In the genomic region with DNA sequence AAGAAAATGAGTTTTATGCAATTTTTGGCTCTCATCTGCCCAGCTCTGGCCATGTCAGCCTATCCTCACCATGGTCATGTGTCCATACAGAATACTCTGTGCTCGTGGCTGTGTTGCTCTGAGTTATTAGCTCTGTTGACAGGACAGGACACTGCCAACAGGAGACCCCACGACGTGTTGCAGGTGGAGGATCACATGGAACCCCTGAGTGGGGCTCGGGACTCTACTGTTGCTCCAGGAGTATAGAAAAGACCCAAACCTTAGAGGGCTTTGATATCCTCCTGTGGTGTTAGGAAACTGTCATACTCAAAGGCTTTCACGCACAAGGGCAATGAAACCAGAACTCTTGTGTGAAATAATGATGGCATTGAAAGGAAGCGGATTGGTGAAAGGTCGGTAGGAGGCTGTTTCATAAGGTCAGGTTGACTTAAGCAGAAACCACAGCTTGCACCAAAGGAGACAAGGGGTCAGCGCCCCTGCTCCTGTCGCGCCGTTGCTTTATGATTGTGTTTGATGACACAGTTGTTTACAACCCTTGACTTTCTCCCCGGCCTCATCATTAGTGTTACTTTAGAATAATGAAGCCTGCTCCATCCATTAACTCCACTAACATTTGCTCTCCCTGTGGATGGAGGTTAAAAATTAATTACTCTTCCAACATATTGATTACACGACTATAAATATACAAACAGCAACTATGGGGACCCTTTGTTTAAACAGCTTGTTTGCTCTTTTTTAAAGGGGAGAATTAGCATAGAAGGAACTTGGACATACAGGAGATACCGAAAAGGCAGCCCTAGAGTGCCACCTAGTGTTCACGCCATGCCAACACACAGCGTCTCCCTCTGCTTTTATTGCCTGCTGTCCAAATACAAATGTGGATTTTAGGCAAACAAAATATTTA, we compare ENCODE assay signal across 8 mouse cellular contexts. TPM values are rescaled to one million over a fixed set of nuclear protein-coding genes. Genes with fewer than 3 reads are reported as not detected.
DNase-seq lines count a peak whose midpoint lies in the region; ATAC-seq lines count a peak whose summit lies in the region.

No protein-coding gene starts in this region.

- no peaks in the 10 kb centered on the region for H3K27me3 ChIP-seq in intestine, embryonic 14.5 days (replicated peaks; ENCODE audit: control insufficient read depth, insufficient read depth, low read length)

- ATAC-seq in intestine, embryonic 14.5 days (replicated peaks; ENCODE audit: low FRiP score, low TSS enrichment, low read depth), result peak; percentile 85
- peak; percentile 98 for ATAC-seq in megakaryocyte-erythroid progenitor cell, adult 5-6 weeks (replicated peaks; ENCODE audit: low FRiP score, low TSS enrichment, poor library complexity, severe bottlenecking)

- H3K4me2 ChIP-seq in intestine, embryonic 14.5 days (ENCODE audit: low read length), result peak overlapping the region; percentile 41

- no peak overlapping the region for H3K4me3 ChIP-seq in intestine, embryonic 14.5 days (ENCODE audit: low read depth, low read length)

- intact Hi-C loops in left cerebral cortex, postnatal 14 days (cut with DNase I), result loop anchor here (2.0 to 5.0 kb wide), 2 partner anchors 226 to 482 kb away; no protein-coding TSS in a partner anchor

- H3K9me3 ChIP-seq in intestine, embryonic 14.5 days (ENCODE audit: control insufficient read depth, low read length), result peaks cover 6% of the 10 kb centered on the region; the same call in 1 of the 2 replicates

- H3K36me3 ChIP-seq in intestine, embryonic 14.5 days (ENCODE audit: control insufficient read depth, insufficient read depth, low read length), result no peaks in the 10 kb centered on the region

- H3K27ac ChIP-seq in intestine, embryonic 14.5 days (ENCODE audit: low read depth), result no peak overlapping the region

- 20% methylated on average over 16 of the region's 16 CpGs for WGBS in intestine, embryonic 14.5 days

- no peak overlapping the region for H3K9ac ChIP-seq in intestine, embryonic 14.5 days (ENCODE audit: low read length)

- peaks cover 3% of the 10 kb centered on the region; the same call in 1 of the 2 replicates for H3K4me1 ChIP-seq in intestine, embryonic 14.5 days (replicated peaks; ENCODE audit: control insufficient read depth, insufficient read depth, low read length)

- DNase-seq in T-cell, adult 2 months (ENCODE audit: low spot score), result peak; percentile 45
- peak; percentile 41 for DNase-seq in cerebellum, adult 9-11 months
- peak; percentile 41 to 76 for DNase-seq in frontal cortex, postnatal 10 days (ENCODE audit: low spot score in 2 of 2)
- DNase-seq in intestine, embryonic 14.5 days (ENCODE audit: low spot score), result peak; percentile 91
- peak; percentile 87 to 90 for DNase-seq in left cerebral cortex, postnatal 14 days (ENCODE audit: low spot score in 2 of 2)
- DNase-seq in right cerebral cortex, postnatal 25 days, result peak; percentile 77
- DNase-seq in urinary bladder, postnatal 25 days (ENCODE audit: low spot score), result peak; percentile 80

RNA-seq across cellular contexts. Expression of a gene that starts 46.7 kb away (rescaled TPM):
- polyA plus RNA-seq in intestine, embryonic 14.5 days (2014; fragmentation: Nextera tagmentation; extraction: Ambion mirVana), result 225 and 245 TPM in 2 replicates
- total RNA-seq in left cerebral cortex, postnatal 14 days (2021), result 100 to 1,000 TPM; 251 to 260 TPM
- total RNA-seq in megakaryocyte-erythroid progenitor cell, adult 5-6 weeks (2014; fragmentation: Nextera tagmentation), result 75.8 and 85.8 TPM in 2 replicates
- total RNA-seq in megakaryocyte-erythroid progenitor cell, adult 5-6 weeks (2017), result 190 and 260 TPM in 2 replicates

Comparison
In these comparisons a context has a peak if more than half of its experiments do, and no peak if none do; other contexts are left out.
1. DNase-seq: peak in every context shown above with its lines; median percentile 91 in intestine, embryonic 14.5 days; 88 in left cerebral cortex, postnatal 14 days; 80 in urinary bladder, postnatal 25 days; 77 in right cerebral cortex, postnatal 25 days; 58 in frontal cortex, postnatal 10 days; 45 in T-cell, adult 2 months; 41 in cerebellum, adult 9-11 months.